Mouse (Mus musculus) Muller cell, postnatal 12 days (primary cell): Measurements from ENCODE around the gene Csmd2.

Experiments
- DNase-seq: peaks from one replicate; pipeline ENCODE4 v3.0.0-alpha.2; 2015; ENCODE audit errors: inconsistent ontology term

Gene Csmd2

DNA sequence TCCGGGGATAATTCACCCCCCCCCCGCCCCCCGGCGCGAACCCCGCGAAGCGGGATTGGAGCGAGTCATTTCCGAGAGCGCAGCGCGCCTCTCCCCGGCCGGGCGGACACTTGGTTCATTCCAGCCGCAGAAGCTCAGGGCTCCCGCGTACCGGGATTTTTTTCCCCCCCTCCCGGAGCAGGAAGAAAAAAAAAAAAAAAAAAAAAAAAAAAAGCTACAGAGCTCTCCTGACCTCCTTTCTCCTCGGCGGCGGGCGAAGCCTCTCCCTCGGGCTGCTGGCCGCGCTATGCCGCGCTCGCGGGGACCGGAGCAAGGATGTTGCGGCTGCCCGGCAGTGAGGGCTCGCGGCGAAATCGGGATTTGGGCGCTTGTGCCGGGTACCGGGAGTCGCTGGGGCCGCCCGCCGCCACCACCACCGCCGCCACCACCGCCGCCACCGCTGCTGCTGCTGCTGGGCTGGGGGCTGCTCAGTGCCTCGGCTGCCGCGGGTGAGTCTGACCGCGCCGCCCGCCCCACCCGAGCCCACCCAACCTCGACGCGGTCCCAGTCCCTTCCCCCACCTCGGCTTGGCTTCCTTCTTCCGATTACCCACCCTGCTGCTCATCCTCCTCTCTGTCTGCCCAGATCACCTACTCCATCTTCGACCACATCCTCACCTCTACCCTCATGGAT lies at the start of gene Csmd2:
Csmd2 (plus strand) TSS at position 74 of the 672 bp plus-strand sequence.
- peak; percentile 69 for DNase-seq

DNA sequence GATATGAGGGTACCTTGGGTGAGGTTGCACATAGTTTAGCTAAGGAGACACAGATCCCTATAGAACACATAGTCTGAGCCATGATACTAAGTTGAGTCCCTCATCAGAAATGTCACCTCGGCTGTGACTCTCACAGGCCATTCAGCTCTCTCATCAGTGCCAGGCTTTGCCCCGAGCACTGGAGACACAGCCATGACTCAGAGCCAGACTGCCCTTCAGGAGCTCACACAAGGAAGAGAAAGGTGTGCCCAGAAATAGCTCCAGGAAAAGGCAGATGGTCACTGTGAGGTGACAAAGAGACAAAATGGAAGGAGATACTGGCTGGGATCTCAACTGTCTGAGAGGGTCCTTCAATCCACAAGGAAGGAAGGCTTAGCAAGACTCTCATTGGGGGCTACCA lies 40.0 kb upstream of the Csmd2 start:
- DNase-seq = no peak

DNA sequence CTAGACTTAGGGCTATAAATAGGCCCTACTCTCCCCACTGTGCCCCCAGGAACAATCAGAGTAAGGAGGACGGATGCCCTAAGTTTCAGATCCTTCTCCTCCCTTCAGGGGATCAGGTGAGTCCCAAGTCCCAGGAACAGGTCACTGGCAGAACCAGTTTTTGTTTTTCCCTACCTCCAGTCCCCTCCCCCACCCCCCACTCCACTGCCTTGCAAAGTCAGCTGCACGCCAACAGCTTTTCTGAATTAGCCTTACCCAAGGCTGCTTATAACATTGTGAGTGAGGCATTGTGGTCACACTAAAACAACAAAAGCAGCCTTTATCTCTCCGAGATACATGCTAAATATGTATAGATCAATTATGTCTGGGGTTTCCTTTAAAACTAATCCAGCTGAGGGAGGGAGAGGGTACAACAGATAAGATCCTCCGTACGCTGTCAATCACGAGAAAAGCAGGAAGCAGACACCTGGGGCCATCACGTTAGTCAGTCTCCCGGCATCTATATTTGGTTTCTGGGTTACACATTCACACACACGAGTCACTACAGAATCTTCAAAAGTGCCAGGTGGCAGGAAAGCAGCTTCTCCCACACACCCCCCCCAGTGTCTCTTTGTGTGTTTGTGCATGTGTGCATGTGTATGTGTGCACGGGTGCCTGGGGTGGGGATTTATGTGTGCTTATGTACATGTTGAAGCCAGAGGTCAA lies 34.5 kb upstream of the Csmd2 start:
- no peak for DNase-seq

DNA sequence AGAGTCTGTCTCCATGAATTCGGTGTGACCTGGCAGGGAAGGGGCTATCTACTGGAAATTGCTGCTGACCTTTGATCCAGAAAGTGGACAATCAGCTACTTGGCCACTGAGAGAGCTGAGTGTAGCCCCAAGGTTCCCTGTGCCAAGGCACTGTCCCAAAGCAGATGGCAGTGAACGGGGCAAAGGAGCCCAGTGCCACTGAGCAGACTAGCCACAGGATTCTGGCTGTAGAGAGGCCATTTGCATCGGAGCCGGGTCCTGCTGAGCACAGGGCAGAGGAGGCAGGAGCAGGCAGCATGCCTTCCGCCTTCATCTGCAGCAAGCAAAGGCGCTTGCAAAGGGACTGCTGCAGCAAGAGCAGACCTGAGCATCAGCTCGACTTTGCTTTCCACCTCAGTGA lies 18.6 kb upstream of the Csmd2 start:
- DNase-seq = no peak

GRCm38 (mm10) chr4:127970018-127970421 lies 17.6 kb upstream of the Csmd2 start:
- peak; percentile 40 for DNase-seq

- DNase-seq = no peak
These were observed 16.5 kb upstream of the Csmd2 start, which contains the start of gene CK137956 for GRCm38 (mm10) chr4:127970901-127971868. TSS of gene CK137956 (minus strand) at chr4:127970951.

DNA sequence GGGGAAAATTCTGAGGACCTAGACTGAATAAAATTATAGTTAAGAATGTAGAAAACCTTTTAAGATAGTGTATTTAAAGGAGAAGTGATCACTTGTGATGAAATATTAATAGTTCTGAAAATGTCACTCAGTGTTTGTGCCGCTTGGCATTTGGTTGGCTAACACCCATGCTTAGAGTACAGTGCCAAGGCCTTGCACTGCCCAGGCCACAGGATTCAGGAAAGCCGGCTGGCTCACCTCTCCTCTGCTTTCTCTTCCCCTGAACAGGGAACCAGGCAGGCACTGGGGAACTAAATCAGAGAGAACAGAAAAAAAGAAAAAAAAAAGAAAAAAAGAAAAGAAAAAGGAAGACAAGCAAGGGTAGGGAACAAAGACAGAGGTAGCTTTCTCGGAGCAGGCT lies 14.7 kb upstream of the Csmd2 start:
- no peak for DNase-seq

DNA sequence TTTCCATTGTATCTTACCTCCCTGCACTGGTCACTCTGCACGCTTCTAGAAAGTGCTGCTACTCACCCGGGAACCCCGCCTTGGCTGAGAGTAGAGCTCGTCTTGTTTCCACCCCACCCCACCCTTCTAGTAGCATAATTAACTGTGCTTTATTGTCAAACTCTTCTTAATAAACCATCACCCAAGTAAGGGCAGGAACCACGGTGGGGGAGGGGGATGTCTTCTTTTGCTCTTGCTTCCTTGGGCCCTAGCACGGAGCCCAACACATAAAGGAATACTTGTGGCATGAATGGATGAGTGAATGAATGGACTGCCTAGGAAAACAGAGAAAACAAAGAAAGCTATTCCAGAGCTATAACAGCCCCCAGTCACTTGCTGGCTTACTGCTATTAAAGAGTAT lies 6.5 kb upstream of the Csmd2 start:
- DNase-seq = no peak

DNA sequence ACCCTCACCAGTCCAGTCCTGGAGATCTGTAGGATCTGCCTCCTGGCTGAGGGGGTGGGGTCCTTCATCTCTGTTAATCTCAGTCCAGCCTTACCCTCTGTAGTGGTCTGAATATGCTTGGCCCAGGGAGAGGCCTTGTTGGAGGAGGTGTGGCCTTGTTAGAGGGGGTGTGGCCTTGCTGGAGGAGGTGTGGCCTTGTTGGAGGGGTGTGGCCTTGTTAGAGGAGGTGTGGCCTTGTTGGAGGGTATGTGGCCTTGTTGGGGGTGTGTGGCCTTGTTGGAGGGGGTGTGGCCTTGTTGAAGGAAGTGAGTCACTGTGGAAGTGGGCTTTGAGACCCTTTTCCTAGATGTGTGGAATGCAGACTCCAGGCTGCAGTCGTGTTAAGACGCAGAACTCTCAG lies 3.2 kb upstream of the Csmd2 start:
- no peak for DNase-seq

DNA sequence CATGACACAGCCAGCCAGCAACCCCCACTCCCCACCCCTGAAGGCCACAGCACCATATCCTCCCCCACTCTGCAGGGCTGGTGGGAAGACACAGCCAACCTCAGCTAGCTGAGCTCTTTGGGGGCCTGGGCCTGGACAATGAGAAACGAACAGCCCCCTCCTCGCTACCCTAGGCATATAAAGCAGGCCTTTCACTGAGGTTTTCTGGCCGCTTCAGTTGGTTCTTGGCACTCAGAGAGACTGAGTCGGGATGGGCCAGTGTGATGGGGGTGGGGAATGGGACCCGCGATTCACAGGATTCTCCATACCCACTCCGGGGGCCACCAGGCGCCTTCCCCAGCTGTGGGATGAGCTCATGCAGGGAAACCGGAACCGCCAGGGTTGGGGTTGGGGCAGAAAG lies 1.8 kb upstream of the Csmd2 start:
- DNase-seq = no peak

DNA sequence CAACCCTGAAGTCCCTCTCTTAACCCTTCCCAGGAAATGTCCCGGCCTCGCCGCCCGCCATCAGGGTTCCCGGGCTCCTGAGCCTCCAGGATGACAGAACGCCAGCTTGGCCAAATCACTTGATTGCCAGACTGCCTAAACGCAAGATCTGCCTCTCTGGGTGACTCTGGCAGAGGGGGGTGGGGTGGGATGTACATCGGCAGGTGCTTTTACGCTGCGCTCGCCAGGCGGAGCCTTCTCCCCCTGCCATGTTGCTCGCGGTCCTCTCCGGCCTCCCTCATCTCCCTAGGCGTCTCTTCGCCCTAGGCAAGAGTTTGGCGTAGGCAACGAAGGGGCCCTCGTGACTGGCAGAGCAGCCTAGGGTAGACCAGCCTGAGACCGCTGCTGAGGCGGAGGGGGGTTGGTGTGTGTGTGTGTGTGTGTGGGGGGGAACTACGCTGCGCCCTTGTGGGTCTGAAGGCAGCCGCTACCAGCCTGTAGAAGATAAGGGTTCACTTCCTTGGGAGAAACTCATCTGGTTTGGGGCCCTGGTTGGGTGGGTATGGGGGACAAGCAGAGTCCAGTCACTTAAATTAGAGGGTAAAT lies 1.1 kb upstream of the Csmd2 start:
- DNase-seq = no peak

- DNase-seq = no peak
These were observed 387 bp upstream of the Csmd2 start for GRCm38 (mm10) chr4:127987270-127987669.

- DNase-seq = no peak
These were observed 996 bp downstream of the Csmd2 start for GRCm38 (mm10) chr4:127988526-127989180.

- DNase-seq = no peak
These were observed 1.8 kb downstream of the Csmd2 start for GRCm38 (mm10) chr4:127989347-127989995.

DNA sequence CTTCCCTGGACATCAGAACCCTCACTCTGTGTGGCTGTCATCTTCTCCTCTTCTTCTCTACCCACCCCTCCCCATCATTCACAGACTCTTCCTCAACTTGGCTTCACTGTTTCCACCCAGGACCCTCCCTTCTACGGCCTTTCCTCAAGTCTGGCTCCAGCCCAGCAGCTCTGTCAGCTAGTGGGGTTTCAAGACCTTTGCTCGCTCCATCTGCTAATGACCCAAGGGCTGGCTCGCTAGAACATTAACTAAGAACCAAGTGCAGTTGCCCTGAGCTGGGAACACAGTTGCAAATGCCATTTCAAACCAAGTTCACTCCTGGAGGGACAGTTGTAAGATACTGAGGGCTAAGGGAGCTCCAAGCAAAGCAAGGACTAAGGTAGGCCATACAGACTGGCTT lies 11.6 kb downstream of the Csmd2 start:
- no peak for DNase-seq

DNA sequence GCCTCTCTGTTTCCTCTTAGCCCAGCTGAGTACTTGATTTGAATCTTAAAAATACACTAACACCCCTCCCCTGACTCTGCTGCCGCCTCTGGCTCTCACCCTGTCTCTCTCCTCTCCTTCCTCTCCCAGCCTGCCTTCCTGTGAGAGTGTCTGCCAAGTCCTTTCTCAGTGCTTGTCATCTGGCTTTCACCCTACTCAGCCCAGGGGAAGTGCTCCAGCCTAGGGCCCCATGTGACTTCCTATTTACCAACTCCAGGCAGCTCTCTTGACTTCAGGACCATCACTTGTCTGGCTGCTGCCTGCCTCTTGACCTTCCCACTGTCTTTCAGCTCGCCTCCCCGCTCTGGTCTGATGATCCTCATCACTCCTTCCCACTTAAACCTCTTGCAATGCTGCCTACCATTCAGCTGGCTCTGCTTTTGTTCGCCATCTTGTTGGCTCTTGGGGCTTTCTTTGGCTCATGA lies 15.0 kb downstream of the Csmd2 start:
- DNase-seq = no peak

DNA sequence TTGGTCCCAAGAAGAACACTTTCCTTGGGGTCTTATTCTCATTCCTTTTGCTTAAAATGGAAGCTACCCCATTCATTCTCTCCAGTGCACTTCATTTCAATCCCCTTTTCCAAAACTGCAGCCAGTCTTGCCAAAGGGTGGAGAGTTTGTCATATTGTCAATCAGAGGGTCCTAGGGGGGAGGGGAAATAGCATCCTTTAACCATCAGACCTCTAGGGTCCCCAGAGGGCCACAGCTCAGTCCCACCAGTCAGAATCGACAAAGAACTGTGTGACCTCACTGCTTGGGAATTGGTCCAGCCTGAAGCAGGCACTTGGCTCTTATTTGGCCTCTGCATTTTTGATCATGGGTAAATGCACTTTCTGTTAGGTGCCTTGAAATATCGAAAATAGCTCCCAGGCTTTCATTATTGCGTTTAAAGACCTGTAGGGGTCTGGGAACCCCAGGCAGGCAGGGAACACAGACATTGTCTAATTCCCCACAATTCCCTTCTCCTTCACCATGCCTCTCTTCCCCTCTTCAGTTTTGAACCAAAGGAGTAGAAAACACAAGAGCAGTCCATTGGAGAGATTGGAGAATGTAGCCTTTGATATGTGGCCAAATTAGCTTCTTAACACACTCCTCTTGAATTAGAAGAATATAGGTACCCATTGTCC lies 17.3 kb downstream of the Csmd2 start:
- DNase-seq = no peak

GRCm38 (mm10) chr4:128019465-128019864 lies 31.8 kb downstream of the Csmd2 start:
- DNase-seq = no peak

DNA sequence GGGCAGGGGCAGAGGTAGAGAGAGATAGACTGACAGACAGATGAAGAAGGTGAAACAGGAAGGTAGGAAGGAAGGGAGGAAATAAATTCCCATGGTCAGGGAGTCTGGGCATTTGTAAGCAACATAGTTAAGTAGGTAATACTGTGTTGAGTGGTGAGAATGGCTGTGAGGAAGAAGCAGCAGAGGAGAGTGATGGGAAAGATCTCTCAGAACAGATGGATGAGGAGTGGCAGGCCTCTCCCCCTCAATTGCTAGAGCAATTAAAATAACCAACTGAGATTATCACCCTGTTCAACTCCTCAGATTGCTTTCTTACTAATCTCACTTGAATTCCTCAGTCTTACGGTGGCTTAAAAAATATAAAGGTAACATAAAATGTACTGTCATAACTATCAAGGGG lies 40.6 kb downstream of the Csmd2 start:
- no peak for DNase-seq

DNA sequence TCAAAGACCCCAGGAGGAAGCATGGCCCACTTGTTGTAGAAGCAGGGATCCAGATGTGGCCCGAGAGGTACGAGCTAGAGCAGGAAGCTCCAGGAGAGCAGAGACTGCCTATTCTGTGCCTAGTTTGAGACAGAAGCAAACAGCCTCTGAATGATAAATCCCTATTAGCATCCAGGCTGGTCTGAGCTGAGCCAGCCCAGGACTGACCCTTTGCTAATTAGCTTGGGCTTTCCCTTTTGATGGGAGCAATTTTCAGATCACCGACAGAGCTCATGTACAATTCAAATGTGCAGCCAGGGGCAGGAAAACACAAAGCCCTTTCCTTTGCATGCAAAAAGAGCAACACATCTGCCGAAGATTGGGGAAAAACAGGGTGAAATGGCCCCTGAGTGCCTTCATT lies 54.2 kb downstream of the Csmd2 start:
- DNase-seq = no peak
